Mouse (Mus musculus) neural tube, embryonic 11.5 days (tissue): ENCODE measurements around the gene Upf1. TPM values are rescaled to one million over a fixed set of nuclear protein-coding genes. Genes with fewer than 3 reads are reported as not detected.

ENCODE experiments used
- ATAC-seq: fragments of 200-750 bp; cut with Nextera tagmentation; 2 replicates; pipeline ENCODE4 v1.8.0; 2017; ENCODE audit warnings: moderate number of reproducible peaks, mild to moderate bottlenecking, moderate TSS enrichment, moderate library complexity; ENCODE audit not compliant: insufficient read depth, low FRiP score, low TSS enrichment
- DNase-seq: peaks from one replicate; pipeline ENCODE4 v3.0.0-alpha.2; 2015; ENCODE audit warnings: low spot score
- H3K27ac ChIP-seq: fragments of 300-500 bp; sonication (generic); 2 replicates; pipeline ENCODE4 v1.5.1; 2014; ENCODE audit warnings: low read depth, mild to moderate bottlenecking, low read length
- H3K27me3 ChIP-seq: fragments of 300-500 bp; sonication (generic); 2 replicates; pipeline ENCODE4 v1.6.1; 2014; ENCODE audit warnings: mild to moderate bottlenecking, low read length, mixed read lengths; ENCODE audit not compliant: control insufficient read depth, insufficient read depth
- H3K36me3 ChIP-seq: fragments of 300-500 bp; sonication (generic); 2 replicates; pipeline ENCODE4 v1.6.1; 2014; ENCODE audit warnings: mild to moderate bottlenecking, low read length, moderate library complexity, mixed read lengths; ENCODE audit not compliant: control insufficient read depth, insufficient read depth
- H3K4me1 ChIP-seq: fragments of 300-500 bp; sonication (generic); 2 replicates; pipeline ENCODE4 v1.6.1; 2014; ENCODE audit warnings: low read length, mixed read lengths; ENCODE audit not compliant: control insufficient read depth, insufficient read depth
- H3K4me2 ChIP-seq: fragments of 300-500 bp; sonication (generic); 2 replicates; pipeline ENCODE4 v1.6.1; 2014; ENCODE audit warnings: low read depth, mild to moderate bottlenecking, moderate library complexity
- H3K4me3 ChIP-seq: fragments of 300-500 bp; sonication (generic); 2 replicates; pipeline ENCODE4 v1.5.1; 2014; ENCODE audit warnings: low read depth, low read length
- H3K9ac ChIP-seq: fragments of 300-500 bp; sonication (generic); 2 replicates; pipeline ENCODE4 v1.6.1; 2014; ENCODE audit warnings: mild to moderate bottlenecking, low read length
- H3K9me3 ChIP-seq: fragments of 300-500 bp; sonication (generic); 2 replicates; pipeline ENCODE4 v1.6.1; 2016; ENCODE audit warnings: low read length; ENCODE audit not compliant: control insufficient read depth
- WGBS: fragments of 180-500 bp; shearing (Covaris S2); extraction: QIAGEN DNeasy Blood & Tissue Kit; methylation state at CpG from one replicate; pipeline ENCODE4 v1.1.7; 2014; 5-methylcytosine and 5-hydroxymethylcytosine counted together
- polyA plus RNA-seq: library from polyadenylated mRNA; unstranded; fragments of >200 nt; fragmentation: Nextera tagmentation; extraction: Ambion mirVana; gene quantifications from 2 replicates; pipeline ENCODE4 v1.2.1, GENCODE M21; 2014

The Upf1 gene
- polyA plus RNA-seq, 1 experiment from 2014 or later, result 24.0 TPM

DNA sequence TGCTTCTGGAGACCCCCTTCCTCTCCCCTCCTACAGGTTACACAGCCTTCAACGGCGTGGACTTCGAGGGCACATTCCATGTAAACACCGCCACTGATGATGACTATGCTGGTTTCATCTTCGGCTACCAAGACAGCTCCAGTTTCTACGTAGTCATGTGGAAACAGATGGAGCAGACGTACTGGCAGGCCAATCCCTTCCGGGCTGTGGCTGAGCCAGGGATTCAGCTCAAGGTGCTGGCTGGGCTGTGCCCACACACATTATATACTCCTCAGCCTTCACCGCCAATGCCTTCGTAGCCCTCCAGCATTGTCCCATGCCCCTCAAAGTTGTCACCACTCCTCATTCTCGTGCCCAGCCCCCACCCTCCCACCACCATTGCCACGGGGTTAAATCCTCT, 27.0 kb upstream of the Upf1 start:
- Histone ChIP-seq H3K4me1 (no peaks in the 10 kb centered on the region), H3K4me3 (no peak overlapping the region), H3K9me3 (no peaks in the 10 kb centered on the region), H3K4me2 (no peak overlapping the region), H3K9ac (no peak overlapping the region), H3K36me3 (no peaks in the 10 kb centered on the region), H3K27ac (no peak overlapping the region), H3K27me3 (peaks cover 38% of the 10 kb centered on the region)
- 88% methylated on average over 12 of the region's 12 CpGs for WGBS
- DNase-seq (no peak), ATAC-seq (no peak)

- 12% methylated on average over 15 of the region's 15 CpGs for WGBS
- Histone ChIP-seq H3K9ac (no peak overlapping the region), H3K4me2 (no peak overlapping the region), H3K27me3 (peaks cover 68% of the 10 kb centered on the region), H3K4me3 (no peak overlapping the region), H3K27ac (no peak overlapping the region), H3K9me3 (no peaks in the 10 kb centered on the region), H3K4me1 (peaks cover 12% of the 10 kb centered on the region), H3K36me3 (no peaks in the 10 kb centered on the region)
- ATAC-seq (no peak), DNase-seq (no peak)
Observed at GRCm38 (mm10) chr8:70377049-70377448, 24.0 kb upstream of the Upf1 start.

GRCm38 (mm10) chr8:70376275-70376741, 23.2 kb upstream of the Upf1 start:
- DNase-seq (no peak), ATAC-seq (no peak)
- no peaks in the 10 kb centered on the region for H3K36me3 ChIP-seq
- no peak overlapping the region for H3K4me2 ChIP-seq
- H3K27ac ChIP-seq, result no peak overlapping the region
- no peak overlapping the region for H3K9ac ChIP-seq
- H3K9me3 ChIP-seq, result no peaks in the 10 kb centered on the region
- 5% methylated on average over 37 of the region's 37 CpGs for WGBS
- peaks cover 76% of the 10 kb centered on the region for H3K27me3 ChIP-seq
- H3K4me3 ChIP-seq, result no peak overlapping the region
- H3K4me1 ChIP-seq, result peaks cover 12% of the 10 kb centered on the region

DNA sequence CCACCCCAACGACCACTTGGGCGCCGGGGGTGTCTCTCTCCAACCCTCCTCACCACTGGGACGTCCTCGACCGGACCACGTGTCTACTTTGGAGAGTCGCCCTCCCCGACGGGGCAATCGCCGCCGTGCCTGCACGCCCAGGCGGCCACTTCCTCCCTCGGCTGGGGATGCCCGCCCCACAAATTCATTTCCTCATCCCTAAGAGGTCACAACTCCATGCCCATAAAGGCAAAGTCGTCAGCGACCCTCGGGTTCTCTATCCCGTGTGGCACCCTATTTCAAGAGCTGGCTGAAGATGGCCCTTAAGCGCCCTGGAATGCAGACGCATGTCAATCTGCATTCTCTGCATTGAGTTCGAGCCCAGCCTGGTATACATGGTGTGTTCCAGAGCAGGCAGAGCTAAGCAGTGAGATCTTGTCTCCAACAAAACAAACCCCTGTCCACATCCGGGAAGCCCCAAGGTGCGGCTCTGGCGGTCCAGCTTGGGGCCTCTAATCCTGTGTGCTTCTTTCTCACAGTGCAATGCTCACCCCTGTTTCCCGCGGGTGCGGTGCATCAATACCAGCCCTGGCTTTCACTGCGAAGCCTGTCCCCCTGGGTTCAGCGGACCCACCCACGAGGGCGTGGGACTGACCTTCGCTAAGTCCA, 22.3 kb upstream of the Upf1 start:
- Histone ChIP-seq H3K4me3 (peak overlapping the region; percentile 31; the same call in 1 of the 2 replicates), H3K27ac (no peak overlapping the region), H3K27me3 (peaks cover 76% of the 10 kb centered on the region), H3K9ac (no peak overlapping the region), H3K4me1 (peaks cover 12% of the 10 kb centered on the region), H3K4me2 (no peak overlapping the region), H3K36me3 (no peaks in the 10 kb centered on the region), H3K9me3 (no peaks in the 10 kb centered on the region)
- WGBS, result 7% methylated on average over 35 of the region's 35 CpGs
- DNase-seq (no peak), ATAC-seq (no peak)

DNA sequence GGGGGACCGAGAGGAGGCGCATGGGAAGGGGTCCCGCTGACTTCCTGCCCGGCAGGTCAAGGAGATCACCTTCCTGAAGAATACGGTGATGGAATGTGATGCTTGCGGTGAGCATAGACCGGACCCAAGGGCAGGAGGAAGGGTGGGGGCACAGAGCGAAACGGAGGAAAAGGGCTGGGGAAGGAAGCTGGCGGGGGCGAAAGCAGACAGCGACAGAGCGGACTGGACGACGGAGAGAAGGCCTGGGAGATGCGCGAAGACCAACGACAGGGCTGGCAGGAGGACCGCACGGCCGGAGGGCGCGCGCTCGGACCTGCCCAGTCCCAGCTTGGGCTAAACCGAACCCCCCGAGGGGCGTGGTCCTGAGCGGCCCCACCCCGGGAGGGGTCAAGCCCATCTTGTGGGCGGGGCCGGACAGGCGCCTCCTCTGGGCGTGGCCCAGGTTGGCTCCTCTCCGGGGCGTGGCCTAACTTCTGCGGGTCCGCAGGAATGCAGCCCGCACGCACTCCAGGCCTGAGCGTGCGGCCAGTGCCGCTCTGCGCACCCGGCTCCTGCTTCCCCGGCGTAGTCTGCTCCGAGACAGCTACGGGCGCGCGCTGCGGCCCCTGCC, 21.3 kb upstream of the Upf1 start:
- no peaks in the 10 kb centered on the region for H3K36me3 ChIP-seq
- ATAC-seq (peak; percentile 42), DNase-seq (peak; percentile 71)
- H3K4me2 ChIP-seq, result peak overlapping the region; percentile 44
- H3K27me3 ChIP-seq, result peaks cover 76% of the 10 kb centered on the region
- no peak overlapping the region for H3K9ac ChIP-seq
- no peak overlapping the region for H3K27ac ChIP-seq
- H3K4me3 ChIP-seq, result peak overlapping the region; percentile 31
- H3K4me1 ChIP-seq, result peaks cover 12% of the 10 kb centered on the region
- WGBS, result 1% methylated on average over 46 of the region's 53 CpGs
- no peaks in the 10 kb centered on the region for H3K9me3 ChIP-seq

GRCm38 (mm10) chr8:70373397-70374317, 20.6 kb upstream of the Upf1 start, which contains the start of gene Comp:
Gene Comp (plus strand): TSS chr8:70373558.
- 3% methylated on average over 47 of the region's 47 CpGs for WGBS
- Histone ChIP-seq H3K4me2 (peak within 1 kb of the TSS; percentile 44), H3K9ac (peak within 1 kb of the TSS; percentile 22; the same call in 1 of the 2 replicates), H3K27me3 (peaks cover 73% of the 10 kb centered on the region), H3K4me3 (peak within 1 kb of the TSS; percentile 31), H3K4me1 (peaks cover 12% of the 10 kb centered on the region), H3K9me3 (no peaks in the 10 kb centered on the region), H3K27ac (no peak within 1 kb of the TSS), H3K36me3 (no peaks in the 10 kb centered on the region)
- ATAC-seq (no peak), DNase-seq (no peak)

- DNase-seq, result no peak
- Histone ChIP-seq H3K9me3 (no peaks in the 10 kb centered on the region), H3K9ac (no peak overlapping the region), H3K27me3 (peaks cover 57% of the 10 kb centered on the region), H3K4me3 (no peak overlapping the region), H3K27ac (no peak overlapping the region), H3K4me1 (peaks cover 12% of the 10 kb centered on the region), H3K4me2 (no peak overlapping the region), H3K36me3 (no peaks in the 10 kb centered on the region)
- WGBS, result 40% methylated on average over 6 of the region's 6 CpGs
- ATAC-seq, result no peak
Observed at GRCm38 (mm10) chr8:70371951-70372350, 18.9 kb upstream of the Upf1 start.

DNA sequence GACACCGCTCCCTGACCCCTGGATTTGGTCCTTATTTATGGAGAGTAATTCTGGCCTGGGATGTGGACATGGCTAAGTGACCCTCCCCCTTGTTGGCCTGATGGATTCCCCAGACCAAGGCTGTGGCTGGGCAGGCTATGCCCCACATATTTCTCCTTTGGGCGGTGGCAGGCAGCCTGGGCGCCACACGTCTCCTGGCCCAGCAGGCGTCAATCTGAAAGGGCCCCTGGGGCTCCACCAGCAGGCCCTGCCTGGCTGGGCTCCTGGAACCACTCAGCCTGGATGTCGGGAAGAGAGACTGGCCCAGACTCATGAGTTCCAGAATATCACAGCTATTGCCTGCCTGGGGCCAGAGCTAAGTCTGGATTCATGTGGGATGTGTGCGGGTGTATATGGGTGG, 17.4 kb upstream of the Upf1 start:
- ATAC-seq (no peak), DNase-seq (no peak)
- Histone ChIP-seq H3K36me3 (no peaks in the 10 kb centered on the region), H3K4me2 (no peak overlapping the region), H3K4me1 (peaks cover 12% of the 10 kb centered on the region), H3K9ac (no peak overlapping the region), H3K27ac (no peak overlapping the region), H3K4me3 (no peak overlapping the region), H3K9me3 (no peaks in the 10 kb centered on the region), H3K27me3 (peaks cover 42% of the 10 kb centered on the region)
- 78% methylated on average over 7 of the region's 7 CpGs for WGBS
